Mouse (Mus musculus): ENCODE results near the gene Pigv. TPM values are rescaled to one million over a fixed set of nuclear protein-coding genes. Genes with fewer than 3 reads are reported as not detected.

Gene Pigv
- polyA plus RNA-seq, 1 experiment from 2014 or later, result 10.8 TPM

GRCm38 (mm10) chr4:133676189-133676588 is 3.7 kb upstream of the Pigv start:
- H3K9ac ChIP-seq (replicated peaks; ENCODE audit: low read length), result no peak overlapping the region
- peaks cover 26% of the 10 kb centered on the region for H3K36me3 ChIP-seq (ENCODE audit: control insufficient read depth, insufficient read depth, low read length)
- 31% methylated on average over 3 of the region's 3 CpGs for WGBS
- H3K4me1 ChIP-seq (ENCODE audit: control insufficient read depth, insufficient read depth, low read length), result peaks cover 18% of the 10 kb centered on the region; the same call in 1 of the 2 replicates
- ATAC-seq (ENCODE audit: low FRiP score, low TSS enrichment) (no peak), DNase-seq (no peak)
- no peak overlapping the region for H3K4me3 ChIP-seq (replicated peaks; ENCODE audit: low read depth, low read length)
- H3K9me3 ChIP-seq (ENCODE audit: control insufficient read depth, low read length), result no peaks in the 10 kb centered on the region
- no peaks in the 10 kb centered on the region for H3K27me3 ChIP-seq (ENCODE audit: control insufficient read depth, insufficient read depth, low read length)
- no peak overlapping the region for H3K4me2 ChIP-seq (ENCODE audit: low read length)
- H3K27ac ChIP-seq (replicated peaks; ENCODE audit: low read depth, low read length), result peak overlapping the region; percentile 55

GRCm38 (mm10) chr4:133675594-133676016 is 3.2 kb upstream of the Pigv start:
- no peak overlapping the region for H3K9ac ChIP-seq (replicated peaks; ENCODE audit: low read length)
- no peak overlapping the region for H3K4me2 ChIP-seq (ENCODE audit: low read length)
- peaks cover 18% of the 10 kb centered on the region; the same call in 1 of the 2 replicates for H3K4me1 ChIP-seq (ENCODE audit: control insufficient read depth, insufficient read depth, low read length)
- DNase-seq (peak; percentile 78), ATAC-seq (ENCODE audit: low FRiP score, low TSS enrichment) (no peak)
- H3K36me3 ChIP-seq (ENCODE audit: control insufficient read depth, insufficient read depth, low read length), result peaks cover 20% of the 10 kb centered on the region
- H3K27me3 ChIP-seq (ENCODE audit: control insufficient read depth, insufficient read depth, low read length), result no peaks in the 10 kb centered on the region
- no peaks in the 10 kb centered on the region for H3K9me3 ChIP-seq (ENCODE audit: control insufficient read depth, low read length)
- H3K27ac ChIP-seq (replicated peaks; ENCODE audit: low read depth, low read length), result peak overlapping the region; percentile 55; the same call in 1 of the 2 replicates
- no peak overlapping the region for H3K4me3 ChIP-seq (replicated peaks; ENCODE audit: low read depth, low read length)
- WGBS, result 1% methylated on average over 5 of the region's 5 CpGs

DNA sequence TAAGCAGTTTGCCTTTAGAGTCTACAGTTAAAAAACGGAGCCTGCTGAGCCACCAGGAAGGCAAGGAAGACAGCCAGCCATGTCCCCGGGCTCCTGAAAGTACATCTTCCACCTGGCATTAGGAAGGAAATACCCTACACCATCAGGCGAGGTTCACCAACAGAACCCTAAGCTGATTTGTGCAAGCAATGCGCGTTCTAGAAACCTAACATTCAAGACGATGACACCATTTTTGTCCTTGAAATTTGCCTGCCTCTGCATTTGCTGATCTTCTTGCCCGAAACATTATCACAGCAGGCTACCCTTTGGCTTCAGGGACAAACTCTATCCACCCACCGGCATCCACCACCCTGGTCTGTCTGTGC is 1.9 kb upstream of the Pigv start:
- H3K27ac ChIP-seq (replicated peaks; ENCODE audit: low read depth, low read length), result no peak overlapping the region
- H3K9me3 ChIP-seq (ENCODE audit: control insufficient read depth, low read length), result no peaks in the 10 kb centered on the region
- ATAC-seq (ENCODE audit: low FRiP score, low TSS enrichment) (no peak), DNase-seq (no peak)
- 76% methylated on average over 8 of the region's 8 CpGs for WGBS
- H3K9ac ChIP-seq (replicated peaks; ENCODE audit: low read length), result no peak overlapping the region
- H3K36me3 ChIP-seq (ENCODE audit: control insufficient read depth, insufficient read depth, low read length), result peaks cover 8% of the 10 kb centered on the region
- no peak overlapping the region for H3K4me3 ChIP-seq (replicated peaks; ENCODE audit: low read depth, low read length)
- peaks cover 18% of the 10 kb centered on the region; the same call in 1 of the 2 replicates for H3K4me1 ChIP-seq (ENCODE audit: control insufficient read depth, insufficient read depth, low read length)
- no peaks in the 10 kb centered on the region for H3K27me3 ChIP-seq (ENCODE audit: control insufficient read depth, insufficient read depth, low read length)
- no peak overlapping the region for H3K4me2 ChIP-seq (ENCODE audit: low read length)

GRCm38 (mm10) chr4:133673666-133674330 is 1.4 kb upstream of the Pigv start:
- ATAC-seq (ENCODE audit: low FRiP score, low TSS enrichment) (no peak), DNase-seq (no peak)
- peaks cover 5% of the 10 kb centered on the region for H3K36me3 ChIP-seq (ENCODE audit: control insufficient read depth, insufficient read depth, low read length)
- H3K9me3 ChIP-seq (ENCODE audit: control insufficient read depth, low read length), result no peaks in the 10 kb centered on the region
- H3K4me2 ChIP-seq (ENCODE audit: low read length), result peak overlapping the region; percentile 81
- H3K27ac ChIP-seq (replicated peaks; ENCODE audit: low read depth, low read length), result no peak overlapping the region
- no peaks in the 10 kb centered on the region for H3K27me3 ChIP-seq (ENCODE audit: control insufficient read depth, insufficient read depth, low read length)
- H3K4me3 ChIP-seq (replicated peaks; ENCODE audit: low read depth, low read length), result no peak overlapping the region
- H3K4me1 ChIP-seq (ENCODE audit: control insufficient read depth, insufficient read depth, low read length), result peaks cover 18% of the 10 kb centered on the region; the same call in 1 of the 2 replicates
- 49% methylated on average over 10 of the region's 10 CpGs for WGBS
- no peak overlapping the region; the same call in 1 of the 2 replicates for H3K9ac ChIP-seq (replicated peaks; ENCODE audit: low read length)

DNA sequence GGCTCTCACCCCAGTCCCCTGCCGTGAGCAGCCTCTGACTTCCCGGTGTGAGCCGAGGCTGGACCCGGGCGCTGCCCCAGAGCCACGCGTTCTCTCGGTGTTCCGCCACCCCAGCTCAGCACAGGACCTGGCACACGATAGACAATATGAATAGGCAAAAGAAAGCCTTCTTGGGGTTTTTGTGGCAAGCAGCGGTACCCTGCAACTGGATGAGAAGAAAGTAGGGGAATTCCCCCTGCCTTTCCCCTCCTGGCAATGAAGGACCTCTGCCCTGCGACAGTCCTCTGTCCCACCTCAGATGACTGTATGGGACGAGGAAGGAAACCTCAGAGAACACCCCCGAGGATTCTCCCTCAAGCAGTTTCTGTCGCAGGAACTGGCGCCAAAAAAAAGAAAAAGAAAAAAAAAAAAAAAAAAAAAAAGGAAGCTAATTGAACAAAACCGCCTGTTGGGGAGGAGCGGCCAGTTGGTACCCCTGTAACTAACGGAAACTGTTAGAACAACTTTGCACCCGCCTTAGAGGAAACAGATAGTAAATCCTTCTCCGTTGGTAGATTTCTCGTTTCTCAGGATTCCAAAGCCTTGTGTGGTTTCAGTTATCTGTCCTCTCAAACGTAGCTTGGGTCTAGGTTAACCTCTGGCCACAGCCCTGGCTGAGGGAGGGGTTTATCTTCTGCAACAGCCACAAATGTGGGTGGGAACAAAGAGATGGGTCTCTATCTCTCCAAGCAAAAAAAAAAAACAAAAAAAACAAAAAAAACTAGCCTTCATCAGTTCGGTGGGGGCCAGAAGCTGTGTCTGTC is 599 bp upstream of the Pigv start:
- 0 out of 2 replicates have a peak, but pooled peaks cover 2% of the 10 kb centered on the region for H3K36me3 ChIP-seq (ENCODE audit: control insufficient read depth, insufficient read depth, low read length)
- H3K4me3 ChIP-seq (replicated peaks; ENCODE audit: low read depth, low read length), result peak overlapping the region; percentile 74
- ATAC-seq (ENCODE audit: low FRiP score, low TSS enrichment) (no peak), DNase-seq (peak; percentile 33)
- peak overlapping the region; percentile 95 for H3K27ac ChIP-seq (replicated peaks; ENCODE audit: low read depth, low read length)
- peak overlapping the region; percentile 81 for H3K4me2 ChIP-seq (ENCODE audit: low read length)
- peaks cover 18% of the 10 kb centered on the region; the same call in 1 of the 2 replicates for H3K4me1 ChIP-seq (ENCODE audit: control insufficient read depth, insufficient read depth, low read length)
- H3K9ac ChIP-seq (replicated peaks; ENCODE audit: low read length), result peak overlapping the region; percentile 82
- no peaks in the 10 kb centered on the region for H3K27me3 ChIP-seq (ENCODE audit: control insufficient read depth, insufficient read depth, low read length)
- 3% methylated on average over 24 of the region's 24 CpGs for WGBS
- no peaks in the 10 kb centered on the region for H3K9me3 ChIP-seq (ENCODE audit: control insufficient read depth, low read length)

DNA sequence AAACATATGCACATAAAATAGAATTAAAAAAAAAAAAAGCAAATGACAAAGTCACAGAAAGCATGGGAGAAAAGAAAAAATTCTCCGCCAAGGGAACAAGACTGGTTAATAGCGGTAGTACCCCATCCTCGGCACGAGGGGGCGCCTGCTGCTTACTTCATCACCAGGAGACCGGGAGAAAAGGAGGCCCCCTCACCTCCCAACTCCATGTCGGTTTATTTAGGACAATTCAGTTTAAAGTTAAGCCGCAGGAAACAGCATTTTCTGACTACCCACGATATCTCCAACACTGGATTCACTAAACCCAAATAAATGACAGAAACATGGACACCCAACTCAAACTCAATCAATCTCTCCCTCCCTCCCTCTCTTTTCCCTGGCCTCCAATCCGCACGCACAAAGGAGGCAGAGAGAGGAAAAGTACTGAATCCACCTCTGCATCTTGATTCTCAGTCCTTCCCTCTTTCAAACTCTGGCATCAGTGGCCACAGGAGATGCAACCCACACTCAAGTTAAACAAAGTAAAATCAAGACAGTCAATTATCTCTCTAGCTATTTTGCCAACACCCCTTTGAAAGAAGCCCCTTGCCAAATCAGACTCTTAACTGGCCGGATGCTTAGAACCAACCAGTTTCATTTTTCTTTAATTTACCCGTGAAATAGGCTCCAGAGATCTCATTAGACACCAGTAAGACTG is 1.1 kb downstream of the Pigv start:
- Histone ChIP-seq H3K4me1 (ENCODE audit: control insufficient read depth, insufficient read depth, low read length) (peaks cover 18% of the 10 kb centered on the region; the same call in 1 of the 2 replicates), H3K27ac (replicated peaks; ENCODE audit: low read depth, low read length) (peak overlapping the region; percentile 95)
- WGBS, result 3% methylated on average over 13 of the region's 13 CpGs

GRCm38 (mm10) chr4:133669652-133670210 is 2.7 kb downstream of the Pigv start:
- H3K4me3 ChIP-seq (replicated peaks; ENCODE audit: low read depth, low read length), result no peak overlapping the region
- 73% methylated on average over 6 of the region's 6 CpGs for WGBS
- no peaks in the 10 kb centered on the region for H3K9me3 ChIP-seq (ENCODE audit: control insufficient read depth, low read length)
- H3K4me2 ChIP-seq (ENCODE audit: low read length), result no peak overlapping the region
- DNase-seq (peak; percentile 46), ATAC-seq (ENCODE audit: low FRiP score, low TSS enrichment) (no peak)
- H3K27ac ChIP-seq (replicated peaks; ENCODE audit: low read depth, low read length), result no peak overlapping the region
- H3K9ac ChIP-seq (replicated peaks; ENCODE audit: low read length), result 0 out of 2 replicates have a peak overlapping the region, but pooled peaks have one; percentile 6
- peaks cover 18% of the 10 kb centered on the region; the same call in 1 of the 2 replicates for H3K4me1 ChIP-seq (ENCODE audit: control insufficient read depth, insufficient read depth, low read length)
- H3K36me3 ChIP-seq (ENCODE audit: control insufficient read depth, insufficient read depth, low read length), result 0 out of 2 replicates have a peak, but pooled peaks cover 6% of the 10 kb centered on the region
- no peaks in the 10 kb centered on the region for H3K27me3 ChIP-seq (ENCODE audit: control insufficient read depth, insufficient read depth, low read length)

More for the DNA sequence above, 1.1 kb downstream of the Pigv start:
- peak; percentile 91 for DNase-seq
- peak overlapping the region; percentile 81 for H3K4me2 ChIP-seq (ENCODE audit: low read length)
- H3K36me3 ChIP-seq (ENCODE audit: control insufficient read depth, insufficient read depth, low read length), result 0 out of 2 replicates have a peak, but pooled peaks cover 4% of the 10 kb centered on the region
- peak overlapping the region; percentile 74 for H3K4me3 ChIP-seq (replicated peaks; ENCODE audit: low read depth, low read length)
- no peaks in the 10 kb centered on the region for H3K9me3 ChIP-seq (ENCODE audit: control insufficient read depth, low read length)
- ATAC-seq (ENCODE audit: low FRiP score, low TSS enrichment), result no peak
- H3K27me3 ChIP-seq (ENCODE audit: control insufficient read depth, insufficient read depth, low read length), result no peaks in the 10 kb centered on the region
- H3K9ac ChIP-seq (replicated peaks; ENCODE audit: low read length), result peak overlapping the region; percentile 82

- H3K9ac ChIP-seq (replicated peaks; ENCODE audit: low read length), result no peak overlapping the region
- H3K36me3 ChIP-seq (ENCODE audit: control insufficient read depth, insufficient read depth, low read length), result 0 out of 2 replicates have a peak, but pooled peaks cover 9% of the 10 kb centered on the region
- H3K27me3 ChIP-seq (ENCODE audit: control insufficient read depth, insufficient read depth, low read length), result no peaks in the 10 kb centered on the region
- H3K4me2 ChIP-seq (ENCODE audit: low read length), result no peak overlapping the region
- WGBS, result 80% methylated on average over 3 of the region's 3 CpGs
- no peak for ATAC-seq (ENCODE audit: low FRiP score, low TSS enrichment)
- H3K4me3 ChIP-seq (replicated peaks; ENCODE audit: low read depth, low read length), result no peak overlapping the region
- H3K27ac ChIP-seq (replicated peaks; ENCODE audit: low read depth, low read length), result no peak overlapping the region
- no peak for DNase-seq
- peaks cover 12% of the 10 kb centered on the region; the same call in 1 of the 2 replicates for H3K4me1 ChIP-seq (ENCODE audit: control insufficient read depth, insufficient read depth, low read length)
- no peaks in the 10 kb centered on the region for H3K9me3 ChIP-seq (ENCODE audit: control insufficient read depth, low read length)
Observed at GRCm38 (mm10) chr4:133668537-133668936, 3.9 kb downstream of the Pigv start.

Data from midbrain, embryonic 14.5 days (tissue).